Mouse (Mus musculus) gastrocnemius, adult 18-20 months (tissue): ENCODE measurements around the gene Nap1l5. TPM values are rescaled to one million over a fixed set of nuclear protein-coding genes. Genes with fewer than 3 reads are reported as not detected.
A peak's percentile ranks its signal among the peaks of the same experiment; 100 is the strongest.

Experiments
- DNase-seq: peaks from one replicate; pipeline ENCODE4 v3.0.0; 2021; ENCODE audit warnings: low spot score
- long read RNA-seq, 2 experiments: library from polyadenylated mRNA; stranded (forward); transcript quantifications; one replicate each; pipeline ENCODE4 v2.0.0; 2021
- total RNA-seq, 2 experiments: library from RNA; stranded (reverse); gene quantifications; 2 replicates each; pipeline ENCODE4 v1.2.3; 2021

Gene Nap1l5
- total RNA-seq = under 1 TPM; 0.17 to 0.50 TPM
- long read RNA-seq, experiment 1 = 0 reads
- long read RNA-seq, experiment 2 = 0 reads

DNA sequence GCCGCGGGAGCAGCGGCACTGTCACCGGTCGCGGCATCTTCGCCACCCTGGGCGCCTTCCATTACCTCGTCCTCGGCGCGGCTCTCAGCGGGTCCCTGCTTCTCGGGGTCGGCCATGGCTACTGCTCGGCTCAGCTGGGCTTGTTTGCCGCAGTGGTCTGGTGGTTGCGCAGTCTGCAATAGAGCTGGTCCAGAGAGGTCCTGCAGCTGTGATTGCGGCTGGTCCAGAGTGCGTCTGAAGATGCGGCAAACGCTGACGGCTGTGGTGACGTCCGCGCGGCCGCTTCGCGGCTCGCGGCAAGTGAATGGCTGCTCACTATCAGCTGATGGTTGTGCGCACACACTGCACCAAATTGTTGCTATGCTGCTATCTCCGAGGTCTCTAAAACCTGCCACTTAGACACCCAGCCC is at the start of gene Nap1l5:
Gene Nap1l5 (minus strand): TSS at position 225 of the 410 bp plus-strand sequence.
- DNase-seq = no peak

DNA sequence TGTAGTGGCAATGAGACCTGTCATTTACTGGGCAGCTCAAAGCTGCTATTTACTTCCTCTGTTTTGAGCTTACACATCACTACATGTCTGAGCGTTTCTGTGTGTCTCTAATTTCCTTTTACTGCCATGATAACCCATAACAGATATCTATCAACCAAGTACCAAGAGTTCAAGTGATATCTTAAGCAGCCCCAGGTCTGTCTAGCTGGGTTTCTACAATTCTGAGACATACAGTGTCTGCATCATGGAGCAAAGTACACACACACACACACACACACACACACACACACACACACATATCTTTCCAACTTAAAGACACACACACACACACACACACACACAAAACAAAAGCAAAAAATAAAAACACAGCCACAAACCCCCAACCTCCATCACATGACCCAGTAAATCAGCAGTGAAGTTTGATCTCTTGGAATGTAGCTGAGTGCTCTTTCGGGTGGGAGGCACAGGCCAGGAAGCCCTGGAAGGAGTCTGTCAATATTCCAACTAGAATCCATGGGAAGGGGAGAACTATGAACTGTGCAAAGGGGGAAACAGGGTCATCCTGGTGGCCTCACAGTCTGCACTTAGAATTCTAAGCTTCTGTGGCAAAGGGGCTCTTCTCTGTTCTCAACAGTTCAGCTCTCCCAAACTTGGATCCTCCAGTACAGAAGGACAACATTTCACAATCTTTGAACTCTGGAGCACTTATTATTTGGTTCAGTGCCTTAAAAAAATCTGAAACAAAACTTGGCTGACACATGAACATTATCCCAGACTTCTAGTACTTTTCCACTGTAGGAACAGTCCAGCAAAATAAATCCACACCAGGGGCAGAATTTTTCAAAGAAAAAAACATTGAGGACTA is 44.5 kb upstream of the Nap1l5 start:
- peak; percentile 23 for DNase-seq

GRCm38 (mm10) chr6:58950410-58950809 is 43.5 kb upstream of the Nap1l5 start:
- no peak for DNase-seq

GRCm38 (mm10) chr6:58946840-58947239 is 40.0 kb upstream of the Nap1l5 start:
- peak; percentile 10 for DNase-seq

- no peak for DNase-seq
Measured at GRCm38 (mm10) chr6:58946246-58946645, 39.4 kb upstream of the Nap1l5 start.

GRCm38 (mm10) chr6:58943958-58944357 is 37.1 kb upstream of the Nap1l5 start:
- DNase-seq = no peak

GRCm38 (mm10) chr6:58942276-58942675 is 35.4 kb upstream of the Nap1l5 start:
- DNase-seq = no peak

GRCm38 (mm10) chr6:58937726-58938125 is 30.9 kb upstream of the Nap1l5 start:
- DNase-seq = no peak

- DNase-seq = no peak
Measured at GRCm38 (mm10) chr6:58934144-58934543, 27.3 kb upstream of the Nap1l5 start.

DNA sequence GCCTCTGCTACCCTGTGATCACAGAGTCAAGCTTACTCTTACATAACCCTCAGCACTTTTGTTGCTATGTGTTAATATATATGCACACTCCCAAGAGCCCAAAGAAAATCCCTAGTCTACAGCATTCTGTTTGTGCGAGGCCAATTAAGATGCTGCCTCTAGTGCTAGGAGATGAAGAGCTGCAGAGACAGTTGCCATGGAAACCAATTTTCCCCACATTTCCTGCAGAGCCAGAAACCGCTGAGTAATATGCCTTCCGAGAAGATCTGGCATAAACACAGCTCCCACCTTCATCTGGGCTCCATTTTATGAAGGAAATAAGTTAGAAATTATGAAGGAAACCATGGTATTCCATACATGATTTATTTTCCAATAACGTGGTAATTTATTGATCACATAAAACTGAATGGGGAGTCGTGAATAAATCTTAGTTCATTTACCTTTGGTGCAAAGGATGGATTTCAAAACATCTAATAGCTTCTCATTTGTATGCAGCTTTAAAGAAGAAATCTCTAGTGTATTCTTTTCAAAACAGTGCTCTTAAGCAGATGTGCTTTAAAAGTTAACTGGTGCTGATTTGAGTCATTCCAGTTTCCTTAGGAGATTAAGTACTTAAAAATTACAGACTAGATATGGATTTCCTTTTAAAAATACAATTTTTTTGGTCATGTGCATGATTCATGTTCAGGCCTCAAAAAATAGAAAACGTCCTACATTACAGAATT is 26.5 kb upstream of the Nap1l5 start:
- DNase-seq = no peak

DNA sequence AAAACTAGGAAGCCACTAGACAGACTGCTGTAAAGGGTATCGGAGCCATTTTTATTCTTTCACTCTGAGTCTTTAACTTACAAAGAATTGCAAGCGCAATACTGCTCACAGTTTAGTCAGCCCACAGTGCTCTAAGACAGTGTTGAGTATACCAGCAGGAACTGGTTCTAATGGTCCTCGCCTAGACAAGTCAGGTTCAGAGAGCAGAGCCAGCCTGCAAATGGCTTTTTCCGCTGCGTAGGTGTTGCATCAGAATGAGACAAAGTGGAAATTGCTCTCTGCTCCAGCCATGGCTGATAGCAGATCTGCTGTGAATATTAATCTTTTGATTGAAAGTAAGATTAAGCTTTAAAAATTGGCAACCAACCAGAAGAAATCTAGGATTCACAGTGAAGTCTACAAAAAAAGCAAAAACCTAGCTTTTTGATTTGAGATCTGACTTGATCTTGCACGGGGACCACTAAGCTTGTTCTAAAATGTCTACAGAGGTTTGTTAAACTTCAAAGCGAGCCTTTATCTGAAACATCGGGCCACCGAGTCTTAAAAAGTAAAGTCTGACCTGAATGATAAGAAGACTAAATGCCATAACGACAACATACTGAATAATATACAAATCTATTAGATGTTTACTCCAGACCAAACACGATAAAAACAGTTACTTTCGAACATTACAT is 25.8 kb upstream of the Nap1l5 start:
- DNase-seq = no peak

DNA sequence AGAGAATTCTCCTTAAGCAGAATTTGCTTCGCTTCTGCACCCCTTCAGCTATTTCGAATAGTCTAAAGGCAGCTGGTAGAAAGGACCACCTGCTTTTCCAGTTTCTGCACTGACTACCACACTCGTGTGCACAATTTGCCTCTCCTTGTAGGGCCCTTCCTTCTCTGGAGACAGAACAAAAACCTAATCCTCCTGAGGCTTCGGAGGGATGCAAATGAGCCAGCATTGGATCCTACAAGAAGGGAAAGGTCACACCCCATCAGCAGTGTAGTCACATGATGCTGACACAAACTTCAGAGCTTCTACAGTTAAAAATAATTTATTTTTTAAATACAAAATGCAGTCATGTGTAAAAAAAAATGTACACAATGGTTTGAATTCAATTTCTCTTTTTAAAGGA is 24.3 kb upstream of the Nap1l5 start:
- no peak for DNase-seq

DNA sequence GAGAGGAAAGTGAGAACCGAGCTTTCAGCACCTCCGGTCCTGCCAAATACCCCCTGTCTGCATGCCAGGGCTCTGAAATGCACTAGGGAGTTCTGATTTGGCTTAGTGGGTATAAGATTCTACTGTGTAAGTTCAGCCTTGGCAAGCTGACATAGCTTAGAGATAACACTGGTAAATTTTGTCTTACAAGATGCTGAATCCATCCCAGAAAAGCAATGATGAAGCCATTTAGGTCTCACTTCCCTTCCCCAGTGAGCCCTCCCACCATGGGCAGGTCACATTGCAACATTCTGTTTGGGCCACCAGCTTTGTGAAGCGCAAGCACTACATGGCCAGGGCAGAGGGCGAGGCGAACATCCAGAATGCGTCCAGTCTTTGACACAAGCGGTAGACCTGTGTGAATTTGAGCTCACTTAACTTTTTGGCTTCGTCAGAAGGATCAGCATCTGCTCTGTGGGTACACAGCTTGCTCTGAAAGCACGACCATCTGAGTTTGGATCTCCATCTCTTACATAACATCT is 23.1 kb upstream of the Nap1l5 start:
- peak; percentile 75 for DNase-seq

DNA sequence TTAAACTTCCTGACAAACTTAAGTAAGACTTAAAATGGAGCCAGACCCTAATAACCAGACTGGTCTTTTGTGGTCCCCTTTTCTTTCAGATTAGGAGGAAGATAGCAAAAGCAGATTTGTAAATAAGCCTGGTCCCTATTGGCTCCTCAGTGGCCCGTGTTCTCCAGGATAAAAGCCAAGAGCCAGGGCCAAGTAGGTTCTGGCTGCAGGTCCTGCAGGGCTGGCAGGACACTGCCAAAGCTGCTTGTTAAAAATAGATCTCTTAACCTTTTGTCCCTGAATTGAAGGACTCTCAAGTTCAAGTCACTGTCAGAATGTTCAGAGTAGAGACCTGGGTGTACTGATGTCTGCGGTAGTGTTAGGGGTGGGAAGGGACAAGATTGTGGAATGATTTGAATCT is 21.0 kb upstream of the Nap1l5 start:
- DNase-seq = peak; percentile 78

DNA sequence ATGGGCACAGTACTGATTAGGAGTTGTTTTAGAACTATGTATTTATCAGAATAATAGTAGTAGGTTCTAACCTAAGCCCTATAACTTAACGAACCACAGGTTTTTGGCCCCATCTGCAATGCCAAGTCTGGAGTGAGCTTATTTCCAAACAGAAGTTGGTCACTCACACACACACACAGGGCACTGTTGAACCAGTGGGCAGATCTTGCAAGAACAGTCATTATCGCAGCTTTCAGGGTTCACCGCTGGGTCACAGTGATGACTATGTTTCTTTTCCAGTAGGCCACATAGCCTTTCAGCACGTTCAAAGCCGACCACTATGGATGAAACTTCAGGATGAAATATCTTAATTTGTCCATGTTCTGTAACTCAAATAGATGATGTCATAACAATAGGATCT is 15.6 kb upstream of the Nap1l5 start:
- no peak for DNase-seq

GRCm38 (mm10) chr6:58921623-58922022 is 14.7 kb upstream of the Nap1l5 start:
- no peak for DNase-seq

- no peak for DNase-seq
Measured at GRCm38 (mm10) chr6:58920735-58921134, 13.9 kb upstream of the Nap1l5 start.

DNA sequence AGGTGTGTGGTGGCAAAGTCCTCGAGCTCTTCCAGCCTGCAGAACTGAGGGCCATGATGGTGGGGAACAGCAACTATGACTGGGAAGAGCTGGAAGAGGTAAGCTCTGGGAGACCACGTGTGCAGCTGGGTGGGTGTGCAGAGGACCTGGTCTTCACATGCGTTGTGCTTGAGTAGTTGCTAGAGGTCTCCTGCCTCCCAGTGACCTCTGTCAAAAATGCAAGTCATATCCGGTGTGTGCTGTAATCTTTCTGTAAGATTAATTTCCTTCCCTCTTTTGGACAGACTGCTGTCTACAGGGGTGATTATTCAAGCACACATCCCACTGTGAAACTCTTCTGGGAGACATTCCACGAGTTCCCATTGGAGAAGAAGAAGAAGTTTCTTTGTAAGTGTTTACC is 9.6 kb upstream of the Nap1l5 start:
- no peak for DNase-seq

DNA sequence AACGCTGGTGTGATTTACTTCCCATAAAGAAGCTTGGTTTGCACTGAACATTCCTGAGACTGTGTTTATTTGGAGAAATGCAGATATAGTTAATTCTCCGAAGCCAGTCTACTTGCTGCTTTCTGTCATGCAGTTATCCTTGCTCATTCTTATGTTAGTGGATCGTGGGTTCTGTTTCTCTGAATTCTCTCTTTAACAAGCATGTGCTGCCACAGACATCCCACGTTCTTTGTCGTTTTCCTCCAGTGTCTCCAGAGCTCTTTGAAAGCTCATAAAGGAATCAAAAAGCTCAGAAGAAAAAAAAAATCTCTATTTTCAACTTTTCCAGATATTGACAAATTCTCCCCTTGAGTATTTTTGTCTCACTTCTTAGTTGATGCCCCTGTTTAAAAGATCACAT is 7.1 kb upstream of the Nap1l5 start:
- no peak for DNase-seq

- no peak for DNase-seq
Measured at GRCm38 (mm10) chr6:58913551-58913950, 6.7 kb upstream of the Nap1l5 start.

DNA sequence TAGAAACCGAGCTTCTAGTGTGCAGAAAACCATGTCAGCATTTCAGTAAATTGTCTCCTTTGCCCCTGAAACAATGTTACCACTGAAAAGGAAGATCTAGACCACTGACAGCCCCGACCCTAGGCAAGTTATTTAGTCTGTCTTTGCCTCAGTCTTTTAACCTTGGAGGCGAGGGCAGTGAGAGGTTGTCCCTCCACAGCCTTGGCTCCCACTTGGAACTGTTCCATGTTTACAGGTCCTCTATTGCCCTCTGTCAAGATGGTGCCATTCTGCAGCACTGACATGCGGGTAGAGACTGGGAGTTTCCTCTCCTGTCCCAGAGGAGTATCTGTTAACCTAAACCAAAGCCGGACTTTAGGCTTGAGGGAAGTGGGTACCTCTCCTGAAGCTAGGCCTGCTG is 6.0 kb upstream of the Nap1l5 start:
- no peak for DNase-seq

DNA sequence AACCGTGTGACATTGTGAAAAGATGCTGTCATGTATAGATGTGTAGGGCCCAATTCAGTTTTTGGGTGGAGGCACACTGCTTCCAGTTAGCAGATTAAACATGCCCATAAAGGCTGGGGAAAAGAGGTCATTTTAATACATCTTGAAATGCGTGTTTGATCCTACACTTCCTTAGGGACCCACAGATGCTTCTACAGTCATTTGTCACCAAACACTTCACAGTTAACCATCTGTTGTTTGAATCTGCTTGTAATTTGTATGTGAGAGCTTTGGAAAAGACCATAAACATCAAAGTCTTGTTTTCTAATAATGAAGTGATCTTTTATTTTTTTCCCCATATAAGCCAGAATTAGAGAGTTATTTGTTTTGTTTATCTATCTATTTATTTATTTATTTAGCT is 915 bp upstream of the Nap1l5 start:
- DNase-seq = no peak
